Mouse (Mus musculus) testis, postnatal 14 days (tissue): ENCODE data around the gene Nrip1.

ENCODE experiments used
- DNase-seq: peaks from one replicate; pipeline ENCODE4 v3.0.0; 2021; ENCODE audit warnings: low spot score

Nrip1 gene

GRCm38 (mm10) chr16:76372045-76372940, 1.3 kb downstream of the Nrip1 start:
- DNase-seq, result peak; percentile 60

- no peak for DNase-seq
These were observed 2.1 kb downstream of the Nrip1 start for GRCm38 (mm10) chr16:76371614-76371917.

- DNase-seq, result no peak
These were observed 2.7 kb downstream of the Nrip1 start for GRCm38 (mm10) chr16:76370716-76371613.

GRCm38 (mm10) chr16:76370041-76370715, 3.4 kb downstream of the Nrip1 start:
- DNase-seq, result no peak

- no peak for DNase-seq
These were observed 4.4 kb downstream of the Nrip1 start for GRCm38 (mm10) chr16:76369236-76369635.

- no peak for DNase-seq
These were observed 6.2 kb downstream of the Nrip1 start for GRCm38 (mm10) chr16:76367261-76367908.

GRCm38 (mm10) chr16:76365790-76366406, 7.7 kb downstream of the Nrip1 start:
- no peak for DNase-seq

GRCm38 (mm10) chr16:76365237-76365636, 8.4 kb downstream of the Nrip1 start:
- no peak for DNase-seq

- DNase-seq, result no peak
These were observed 10.0 kb downstream of the Nrip1 start for GRCm38 (mm10) chr16:76363641-76364040.

- DNase-seq, result no peak
These were observed 10.6 kb downstream of the Nrip1 start for GRCm38 (mm10) chr16:76362982-76363381.

- no peak for DNase-seq
These were observed 13.2 kb downstream of the Nrip1 start for GRCm38 (mm10) chr16:76360441-76360840.

- no peak for DNase-seq
These were observed 14.9 kb downstream of the Nrip1 start for GRCm38 (mm10) chr16:76358757-76359156.

- DNase-seq, result no peak
These were observed 15.4 kb downstream of the Nrip1 start for GRCm38 (mm10) chr16:76358128-76358748.

GRCm38 (mm10) chr16:76357155-76357554, 16.5 kb downstream of the Nrip1 start:
- no peak for DNase-seq

- DNase-seq, result no peak
These were observed 17.6 kb downstream of the Nrip1 start for GRCm38 (mm10) chr16:76355947-76356550.

GRCm38 (mm10) chr16:76355267-76355666, 18.4 kb downstream of the Nrip1 start:
- DNase-seq, result no peak

- no peak for DNase-seq
These were observed 18.8 kb downstream of the Nrip1 start for GRCm38 (mm10) chr16:76354841-76355240.

GRCm38 (mm10) chr16:76354289-76354688, 19.3 kb downstream of the Nrip1 start:
- DNase-seq, result no peak

- no peak for DNase-seq
These were observed 22.7 kb downstream of the Nrip1 start for GRCm38 (mm10) chr16:76350922-76351321.

GRCm38 (mm10) chr16:76349053-76349452, 24.6 kb downstream of the Nrip1 start:
- DNase-seq, result no peak
